Mouse (Mus musculus): ENCODE measurements at regions not wholly inside any gene's neighbourhood (a gene's known extent, or its start where the extent isn't known, plus 50 kb on each side); places are given as distances from the start of the nearest gene placed in this dataset.

DNA sequence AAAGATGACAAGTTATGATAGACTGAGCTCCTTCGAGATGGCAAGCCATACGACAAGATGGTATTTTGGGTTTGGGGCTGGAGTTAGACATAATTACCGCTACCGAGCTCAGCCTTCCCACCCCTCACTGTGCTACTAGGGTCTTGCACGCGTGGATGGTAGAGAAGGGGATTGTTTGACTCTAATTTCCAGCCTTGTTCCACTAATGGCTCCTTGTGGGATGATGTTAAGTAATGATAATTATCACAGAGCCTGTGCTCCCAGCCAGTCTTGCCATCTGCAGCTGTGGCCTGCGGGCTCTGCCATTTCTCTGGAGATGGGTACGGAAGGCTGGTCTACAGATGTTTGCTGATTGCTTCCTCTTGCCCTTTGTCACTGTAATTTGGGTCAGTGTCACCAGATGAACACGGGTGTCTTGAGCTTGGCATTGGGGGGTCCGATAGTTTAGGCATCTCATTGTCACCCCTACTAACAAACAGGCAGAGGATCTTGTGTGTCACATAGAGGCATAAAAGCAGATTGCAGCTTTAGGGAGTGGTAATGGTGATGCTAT is 108.8 kb upstream of the Ctbp2 start:
- no peak for DNase-seq (ENCODE audit: low read depth, low spot score)

GRCm38 (mm10) chr7:133230806-133231205 is 106.7 kb upstream of the Ctbp2 start:
- DNase-seq (ENCODE audit: low read depth, low spot score) = no peak

DNA sequence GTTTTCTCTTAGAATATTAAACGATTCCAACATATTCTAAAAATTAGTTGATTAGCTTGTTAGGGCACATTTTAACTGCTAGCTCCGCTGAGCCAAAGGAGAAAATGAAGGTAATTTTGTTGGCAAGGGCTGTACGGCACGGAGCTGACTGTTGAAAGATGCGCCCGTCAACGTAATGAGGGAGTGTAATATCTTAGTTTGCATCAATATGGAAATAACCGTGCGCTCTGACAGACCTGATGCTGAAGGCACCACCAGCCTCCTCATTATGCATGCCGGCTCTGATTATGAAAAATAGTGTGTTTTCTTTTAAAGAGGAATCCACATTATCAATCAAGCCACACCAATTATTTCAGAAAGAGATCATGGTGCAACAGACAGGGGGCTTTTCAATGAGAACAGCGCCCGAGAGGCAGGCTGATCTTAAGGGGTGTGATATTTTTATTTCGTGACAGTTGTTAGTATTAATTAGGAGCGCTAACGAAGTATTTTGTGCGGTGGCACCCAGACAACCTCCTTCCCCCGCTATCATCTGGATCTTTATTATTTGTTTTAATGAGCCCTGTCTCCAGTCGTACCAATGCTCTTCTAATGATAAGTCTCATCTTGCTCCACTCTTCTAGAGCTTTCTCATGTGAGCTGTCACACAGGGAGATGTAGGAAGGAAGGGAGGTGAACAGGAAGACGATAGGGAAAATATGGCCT is 99.9 kb upstream of the Ctbp2 start:
- no peak for DNase-seq (ENCODE audit: low read depth, low spot score)

DNA sequence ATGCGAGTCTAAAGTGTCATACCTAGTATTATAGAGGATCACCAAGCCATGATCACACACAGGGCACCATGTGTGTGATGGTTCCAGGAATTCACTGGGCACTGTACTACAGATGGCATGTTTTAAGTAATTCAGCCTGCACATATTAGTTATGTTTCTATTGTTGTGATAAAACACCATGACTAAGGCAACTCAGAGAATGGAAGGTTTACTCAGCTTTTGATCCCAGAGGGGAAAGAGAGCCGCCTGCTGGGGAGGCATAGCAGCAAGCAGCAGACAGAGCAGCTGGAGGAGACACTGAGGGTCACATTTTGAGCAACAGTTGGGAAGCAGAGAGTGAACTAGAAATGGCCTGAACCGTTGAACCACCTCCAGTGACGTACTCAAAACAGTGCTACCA is 88.2 kb upstream of the Ctbp2 start:
- DNase-seq (ENCODE audit: low read depth, low spot score) = no peak

GRCm38 (mm10) chr7:133205704-133206103 is 81.5 kb upstream of the Ctbp2 start:
- DNase-seq (ENCODE audit: low read depth, low spot score) = no peak

GRCm38 (mm10) chr7:133204485-133204884 is 80.3 kb upstream of the Ctbp2 start:
- no peak for DNase-seq (ENCODE audit: low read depth, low spot score)

GRCm38 (mm10) chr7:133203933-133204332 is 79.8 kb upstream of the Ctbp2 start:
- no peak for DNase-seq (ENCODE audit: low read depth, low spot score)

GRCm38 (mm10) chr7:133202092-133202880 is 78.1 kb upstream of the Ctbp2 start:
- no peak for DNase-seq (ENCODE audit: low read depth, low spot score)

GRCm38 (mm10) chr7:133199046-133199445 is 74.9 kb upstream of the Ctbp2 start:
- DNase-seq (ENCODE audit: low read depth, low spot score) = no peak

DNA sequence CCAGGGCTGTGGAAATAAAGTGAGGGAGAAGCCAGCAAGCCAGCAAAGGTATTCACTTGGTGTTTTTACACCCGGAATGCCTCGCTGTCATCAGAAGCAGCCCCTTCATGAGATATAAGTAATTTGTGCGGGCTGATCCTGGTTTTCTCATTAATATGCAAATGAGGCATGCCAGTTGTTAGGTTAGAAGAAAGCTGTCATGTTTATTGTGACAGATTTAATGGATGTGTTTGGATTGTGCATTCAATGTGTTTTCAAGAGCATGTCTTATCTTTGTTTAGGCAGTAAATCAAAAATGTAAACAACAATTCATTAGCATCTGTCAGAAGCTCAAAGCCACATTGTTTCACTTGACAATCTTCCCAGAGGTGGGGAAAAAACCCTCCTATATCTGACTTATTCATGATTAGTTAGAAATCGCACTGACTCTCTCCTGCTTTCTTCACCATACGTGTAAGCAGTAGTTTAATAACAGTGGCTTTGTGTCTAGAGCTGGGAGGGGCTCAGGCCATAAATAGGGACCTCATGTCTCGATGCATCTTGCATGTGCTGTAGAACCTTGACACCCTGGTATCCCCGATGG is 65.8 kb upstream of the Ctbp2 start:
- DNase-seq (ENCODE audit: low read depth, low spot score) = no peak

DNA sequence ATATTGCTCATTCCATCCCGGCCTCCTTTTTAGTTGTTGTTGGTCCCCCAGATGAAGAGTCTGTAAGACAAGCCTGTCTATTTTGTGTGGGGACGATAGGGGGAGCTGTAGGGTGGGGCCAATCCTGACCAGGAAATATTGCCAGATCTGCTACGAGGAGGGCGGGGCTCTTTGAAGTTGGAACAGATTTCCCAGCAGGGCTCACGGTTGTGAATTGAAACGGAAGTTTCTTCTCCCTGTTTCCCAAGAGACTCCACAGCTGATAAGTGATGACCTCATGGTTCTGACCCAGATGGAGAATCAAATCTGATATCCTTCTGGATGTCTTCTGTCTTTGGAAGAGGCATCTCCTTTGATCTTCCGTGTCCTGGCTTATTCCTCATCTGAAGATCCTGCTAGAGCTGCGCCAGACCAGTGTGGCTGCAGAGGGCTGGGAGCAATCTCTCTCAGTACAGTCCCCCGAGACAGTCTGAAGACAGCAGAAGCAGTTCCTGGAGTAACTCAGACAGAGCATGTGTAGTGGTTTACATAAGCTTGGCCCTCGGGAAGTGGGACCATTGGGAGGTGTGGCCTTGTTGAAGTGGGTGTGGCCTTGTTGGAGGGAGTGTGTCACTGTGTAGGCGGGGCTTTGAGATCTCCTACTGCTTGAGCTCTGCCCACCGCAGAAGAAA is 61.9 kb upstream of the Ctbp2 start:
- DNase-seq (ENCODE audit: low read depth, low spot score) = no peak

DNA sequence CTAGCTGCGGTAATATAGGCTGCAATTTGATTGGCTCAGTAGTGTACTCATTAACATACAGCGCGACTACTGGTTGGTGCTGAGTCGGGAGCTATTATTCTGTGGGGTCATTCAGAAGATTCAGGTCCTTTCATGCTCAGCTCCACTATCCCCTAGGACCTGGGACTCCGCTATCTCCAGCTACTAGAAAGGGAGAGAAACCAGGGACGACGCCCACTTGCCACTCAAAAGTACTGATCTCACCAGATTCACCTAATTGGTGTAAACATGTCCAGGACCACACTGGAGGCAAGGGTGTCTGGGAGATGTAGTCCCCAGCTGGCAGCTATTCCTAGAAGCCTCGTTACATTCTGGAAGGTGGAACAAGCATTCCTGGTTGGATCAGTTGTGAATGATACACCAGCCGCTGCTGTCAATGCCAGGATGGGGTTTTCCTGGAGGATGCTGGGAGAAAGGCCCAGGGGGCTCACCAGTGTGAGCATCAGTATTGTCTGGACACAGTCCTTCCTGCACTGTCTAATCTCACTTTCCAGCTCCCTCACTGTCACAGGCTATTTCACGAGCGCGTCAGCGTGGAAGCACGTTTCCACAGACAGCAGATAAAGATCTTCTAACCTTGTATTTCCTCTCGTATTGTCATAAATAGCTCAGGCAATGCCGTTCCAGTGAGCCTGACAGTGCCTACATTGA is 60.9 kb upstream of the Ctbp2 start:
- no peak for DNase-seq (ENCODE audit: low read depth, low spot score)

- DNase-seq (ENCODE audit: low read depth, low spot score) = no peak
These were observed 57.2 kb upstream of the Ctbp2 start for GRCm38 (mm10) chr7:133181388-133181787.

- DNase-seq (ENCODE audit: low read depth, low spot score) = no peak
These were observed 53.0 kb upstream of the Ctbp2 start for GRCm38 (mm10) chr7:133177179-133177575.

DNA sequence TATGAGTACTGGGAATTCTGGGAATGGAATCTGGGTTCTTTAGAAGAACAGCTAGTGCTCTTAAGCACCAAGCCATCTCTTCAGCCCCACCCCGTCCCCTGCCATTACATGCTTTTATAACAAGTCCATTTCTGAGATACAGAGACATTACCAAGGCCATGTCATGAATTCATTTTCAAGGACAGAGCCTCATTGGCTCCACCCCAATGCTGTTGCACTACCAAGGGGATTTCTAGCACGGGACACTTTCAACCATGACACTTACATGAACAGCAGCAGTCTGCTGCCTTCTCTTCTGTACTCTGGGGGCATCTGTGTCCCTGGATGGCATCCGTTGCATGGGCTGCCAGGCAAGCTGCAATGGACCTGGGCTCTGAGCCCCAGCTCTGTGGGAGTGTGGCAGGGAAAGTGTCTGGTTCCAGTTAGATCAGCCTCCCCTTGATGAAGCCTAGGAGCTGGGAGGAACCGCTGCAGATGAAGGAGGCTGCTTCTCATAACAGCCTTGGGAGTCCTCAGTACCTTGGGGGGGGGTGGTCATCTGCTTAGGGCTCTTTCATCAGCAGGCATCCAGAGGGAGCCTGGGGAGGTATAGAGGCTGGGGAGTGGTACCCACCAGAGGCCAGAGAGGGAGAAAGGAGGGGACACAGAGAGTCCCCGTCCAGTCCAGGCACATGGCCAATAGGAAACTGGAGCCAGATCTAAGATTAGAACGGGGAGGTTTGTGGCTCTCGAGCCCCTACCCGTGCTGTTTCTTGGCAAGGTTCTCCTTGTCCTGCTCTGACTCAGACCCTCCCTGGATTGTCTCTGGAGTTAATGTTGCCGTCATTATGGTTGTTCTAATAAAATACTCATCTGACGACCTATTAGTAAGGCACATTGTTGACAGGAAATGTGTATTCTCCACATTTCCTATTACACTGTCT is 52.4 kb upstream of the Ctbp2 start:
- DNase-seq (ENCODE audit: low read depth, low spot score) = no peak

Data from brain, embryonic 18.5 days (tissue).